Mouse (Mus musculus) kidney, adult 2 months (tissue): ENCODE results near the gene Trip6. TPM values are rescaled to one million over a fixed set of nuclear protein-coding genes. Genes with fewer than 3 reads are reported as not detected.

Experiments used
- DNase-seq: peaks from one replicate; pipeline ENCODE4 v3.0.0; 2021
- H3K27ac ChIP-seq: fragments of 200-500 bp; 2 replicates; pipeline ENCODE4 v1.5.1; 2012; ENCODE audit warnings: low read depth, low read length, control low read depth, inconsistent platforms; ENCODE audit not compliant: insufficient read depth
- H3K27me3 ChIP-seq: fragments of 200-500 bp; replicated peaks from 2 replicates; pipeline ENCODE4 v1.6.1; 2012; ENCODE audit warnings: mild to moderate bottlenecking, moderate library complexity, low read length, inconsistent platforms; ENCODE audit not compliant: control insufficient read depth, insufficient read depth
- H3K36me3 ChIP-seq: fragments of 200-500 bp; 2 replicates; pipeline ENCODE4 v1.6.1; 2012; ENCODE audit warnings: mild to moderate bottlenecking, moderate library complexity, low read length, inconsistent platforms; ENCODE audit not compliant: control insufficient read depth, insufficient read depth
- H3K4me1 ChIP-seq: fragments of 200-500 bp; 2 replicates; pipeline ENCODE4 v1.6.1; 2011; ENCODE audit warnings: low read length; ENCODE audit not compliant: control insufficient read depth, insufficient read depth
- H3K4me3 ChIP-seq: fragments of 200-500 bp; 2 replicates; pipeline ENCODE4 v1.5.1; 2011; ENCODE audit warnings: mild to moderate bottlenecking, low read depth, low read length, control low read depth; ENCODE audit not compliant: insufficient read depth
- CTCF ChIP-seq: fragments of 200-500 bp; conservative IDR thresholded peaks from 2 replicates; pipeline ENCODE4 v1.5.1; 2011; ENCODE audit warnings: low read depth, mild to moderate bottlenecking, control low read depth, low read length, moderate library complexity, mixed read lengths; ENCODE audit not compliant: insufficient read depth, insufficient read length
- POLR2A ChIP-seq: fragments of 200-500 bp; IDR thresholded peaks from one replicate; pipeline ENCODE4 v1.6.1; 2011; ENCODE audit warnings: low read depth, low read length, control low read depth
- WGBS: fragments of 180-500 bp; shearing (Covaris S2); methylation state at CpG from one replicate; pipeline ENCODE4 v1.1.7; 2018; 5-methylcytosine and 5-hydroxymethylcytosine counted together
- polyA plus RNA-seq: library from polyadenylated mRNA; depleted of rRNA; stranded (reverse); fragments of >200 nt; gene quantifications from 2 replicates; pipeline ENCODE4 v1.2.3, GENCODE M21; 2012; rRNA removed

The Trip6 gene
- polyA plus RNA-seq, 1 experiment = 53.2 TPM

DNA sequence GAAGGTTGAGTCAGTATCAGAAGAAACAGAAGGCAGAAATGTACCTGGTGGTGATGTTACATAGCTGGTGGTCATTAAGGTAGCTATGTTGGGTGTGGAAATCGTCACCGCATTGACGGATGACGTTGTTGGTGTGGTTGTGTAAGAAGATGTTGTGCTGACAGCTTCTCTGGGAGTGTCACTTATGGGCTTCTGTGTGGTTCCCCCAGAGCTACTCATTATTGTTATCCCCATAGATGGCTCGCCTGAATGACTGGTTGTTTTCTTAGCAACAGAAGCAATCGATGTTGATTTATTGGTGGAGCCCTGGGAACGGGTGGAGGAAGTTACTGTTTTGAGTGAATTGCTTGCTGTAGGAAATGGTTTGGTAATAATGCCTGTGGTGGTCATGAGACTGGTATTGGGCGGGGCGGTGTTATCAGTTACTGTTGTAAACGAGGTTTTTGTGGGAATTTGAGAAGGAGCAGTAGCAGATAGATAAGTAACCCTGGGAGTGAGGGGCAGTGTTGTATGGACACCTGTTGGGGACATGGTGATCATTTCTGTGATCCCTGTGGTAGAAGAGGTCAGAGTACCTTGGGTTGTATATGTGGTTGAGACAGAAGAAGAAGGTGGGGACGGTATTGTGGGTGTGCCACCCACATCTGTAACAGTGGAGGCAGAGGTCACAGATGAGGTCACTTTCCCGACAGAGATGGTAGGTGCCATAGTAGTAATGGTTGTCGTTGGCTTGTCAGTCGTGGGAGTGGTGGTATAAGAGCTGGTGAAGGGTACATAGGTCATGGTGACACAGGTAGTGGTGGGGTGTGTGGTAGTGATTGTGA lies 50.1 kb downstream of the Trip6 start:
- Histone ChIP-seq H3K4me1 (no peaks in the 10 kb centered on the region), H3K36me3 (no peaks in the 10 kb centered on the region), H3K27ac (no peak overlapping the region), H3K4me3 (no peak overlapping the region), H3K27me3 (no peaks in the 10 kb centered on the region)
- TF ChIP-seq CTCF (no peak), POLR2A (no peak)
- no peak for DNase-seq
- WGBS = 66% methylated on average over 14 of the region's 14 CpGs

Other genes starting within 250 kb of the Trip6 start
- 1.1 and 2.1 TPM in 2 replicates for gene Serpine1, start 242.1 kb downstream of the Trip6 start, polyA plus RNA-seq
- gene Trim56, start 198.2 kb downstream of the Trip6 start, polyA plus RNA-seq = 10.2 and 14.4 TPM in 2 replicates
- not detected in 2 replicates for gene Muc3, start 165.1 kb downstream of the Trip6 start, polyA plus RNA-seq
- 0.15 and 0.20 TPM in 2 replicates for gene Muc3a, start 102.0 kb downstream of the Trip6 start, polyA plus RNA-seq
- 4.7 and 5.1 TPM in 2 replicates for gene Ache, start 26.9 kb downstream of the Trip6 start, polyA plus RNA-seq
- 17.3 and 18.4 TPM in 2 replicates for gene Ufsp1, start 19.8 kb downstream of the Trip6 start, polyA plus RNA-seq
- gene Srrt, start 6.7 kb downstream of the Trip6 start, polyA plus RNA-seq = 83.0 and 86.9 TPM in 2 replicates
- 21.6 and 25.9 TPM in 2 replicates for gene Slc12a9, start 19.2 kb upstream of the Trip6 start, polyA plus RNA-seq
- gene Ephb4, start 35.7 kb upstream of the Trip6 start, polyA plus RNA-seq = 49.1 and 53.3 TPM in 2 replicates
- gene Zan, start 162.7 kb upstream of the Trip6 start, polyA plus RNA-seq = 0.16 and 0.19 TPM in 2 replicates
- 38.9 and 39.1 TPM in 2 replicates for gene Pop7, start 188.1 kb upstream of the Trip6 start, polyA plus RNA-seq
- 24.4 and 26.9 TPM in 2 replicates for gene Gigyf1, start 204.1 kb upstream of the Trip6 start, polyA plus RNA-seq
- 0.38 TPM in 1 of 2 replicates, not detected in the other for gene Epo, start 218.8 kb upstream of the Trip6 start, polyA plus RNA-seq
- gene Gnb2, start 219.1 kb upstream of the Trip6 start, polyA plus RNA-seq = 645 and 701 TPM in 2 replicates
- 0.12 and 0.16 TPM in 2 replicates for gene Actl6b, start 239.1 kb upstream of the Trip6 start, polyA plus RNA-seq